Mouse (Mus musculus): ENCODE measurements around the gene Ppp3cb. TPM values are rescaled to one million over a fixed set of nuclear protein-coding genes. Genes with fewer than 3 reads are reported as not detected.

Gene Ppp3cb
- total RNA-seq (2023) = 100 to 1,000 TPM; 109 to 120 TPM

DNA sequence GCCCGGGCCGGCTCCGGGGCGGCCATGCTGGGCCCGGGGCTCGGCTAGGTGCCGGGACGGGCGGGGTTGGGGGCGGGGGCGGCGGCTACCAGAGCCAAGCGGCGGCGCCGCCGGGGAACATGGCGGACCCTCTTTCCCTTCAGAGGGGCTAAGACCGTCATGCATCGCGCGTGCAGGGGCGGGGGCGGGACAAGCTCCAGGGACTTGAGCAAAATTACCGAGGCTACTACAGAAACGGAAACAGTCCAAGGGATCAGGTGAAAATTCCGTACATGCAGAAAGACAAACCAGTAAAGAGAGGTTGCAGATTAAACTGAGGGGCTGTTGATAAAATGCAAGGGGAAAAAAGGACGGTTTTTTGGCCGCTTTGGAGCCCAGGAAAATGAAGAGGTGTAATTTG, at the start of gene Ppp3cb:
TSS of gene Ppp3cb (minus strand) at position 159 of the 400 bp plus-strand sequence.

DNA sequence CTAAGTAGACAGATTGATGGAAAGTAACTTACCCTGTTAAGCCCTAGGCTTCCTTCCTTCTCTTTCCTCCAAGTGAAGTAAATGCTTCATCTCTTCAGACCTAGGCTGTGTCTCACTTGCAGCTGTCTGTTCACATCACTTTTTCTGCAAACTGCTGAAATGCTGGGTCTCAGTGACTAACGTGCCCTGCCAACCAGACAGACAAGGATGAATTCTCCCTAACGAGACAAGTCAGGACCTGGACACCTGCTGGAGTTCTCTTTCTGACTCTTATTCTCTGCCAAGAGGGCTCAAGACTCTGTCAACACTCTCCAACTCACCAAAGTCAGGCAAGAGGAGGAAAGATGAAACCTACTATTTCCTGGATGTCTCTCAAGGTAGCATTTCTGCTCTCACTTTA, 49.8 kb downstream of the Ppp3cb start, which contains the start of gene Mss51:
TSS of gene Mss51 (minus strand) at position 299 of the 400 bp plus-strand sequence.

DNA sequence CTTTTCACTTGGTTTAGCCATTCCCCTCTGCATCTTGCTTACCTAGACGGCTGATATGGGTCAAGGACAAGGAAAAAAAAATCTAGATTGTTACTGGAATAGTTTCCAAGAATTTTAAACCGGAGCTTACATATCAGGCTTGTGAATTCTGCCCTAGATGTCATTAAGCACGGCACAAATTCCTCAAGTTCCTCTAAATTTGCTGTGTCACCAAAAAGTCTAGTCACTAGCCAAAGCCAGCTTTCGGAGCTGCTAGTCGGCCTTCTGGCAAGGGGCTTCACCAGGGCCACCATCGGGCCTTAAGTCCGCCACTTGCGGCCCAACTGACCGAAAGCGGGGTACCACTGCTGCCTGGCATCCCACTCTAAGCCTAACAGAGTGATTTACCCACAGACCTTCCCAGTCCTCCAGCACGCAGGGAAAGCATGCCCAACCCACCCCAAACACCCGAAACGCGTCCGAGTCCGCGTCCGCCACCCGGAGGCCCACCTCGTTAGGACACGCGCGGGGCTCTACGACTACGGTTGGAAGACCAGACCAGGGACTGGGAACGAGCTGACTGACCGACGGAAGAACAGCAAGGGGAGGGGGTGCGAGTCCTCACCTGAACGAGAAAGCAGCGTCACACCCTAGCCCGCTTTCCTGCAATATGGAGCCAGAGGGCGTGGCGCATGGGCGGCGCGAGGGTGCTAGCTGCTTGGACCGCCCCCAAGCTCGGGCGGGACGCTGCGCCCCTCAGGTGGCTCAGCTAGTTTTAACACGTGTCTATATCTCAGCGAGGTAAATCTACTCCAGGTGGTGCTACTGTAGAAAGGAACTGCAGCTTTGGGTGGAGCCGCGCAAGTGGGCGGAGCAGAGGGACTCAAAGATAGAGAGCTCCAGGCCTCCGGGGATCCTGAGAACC, 66.8 kb downstream of the Ppp3cb start, which contains the start of gene Anxa7:
TSS of gene Anxa7 (minus strand) at position 843 of the 904 bp plus-strand sequence.

DNA sequence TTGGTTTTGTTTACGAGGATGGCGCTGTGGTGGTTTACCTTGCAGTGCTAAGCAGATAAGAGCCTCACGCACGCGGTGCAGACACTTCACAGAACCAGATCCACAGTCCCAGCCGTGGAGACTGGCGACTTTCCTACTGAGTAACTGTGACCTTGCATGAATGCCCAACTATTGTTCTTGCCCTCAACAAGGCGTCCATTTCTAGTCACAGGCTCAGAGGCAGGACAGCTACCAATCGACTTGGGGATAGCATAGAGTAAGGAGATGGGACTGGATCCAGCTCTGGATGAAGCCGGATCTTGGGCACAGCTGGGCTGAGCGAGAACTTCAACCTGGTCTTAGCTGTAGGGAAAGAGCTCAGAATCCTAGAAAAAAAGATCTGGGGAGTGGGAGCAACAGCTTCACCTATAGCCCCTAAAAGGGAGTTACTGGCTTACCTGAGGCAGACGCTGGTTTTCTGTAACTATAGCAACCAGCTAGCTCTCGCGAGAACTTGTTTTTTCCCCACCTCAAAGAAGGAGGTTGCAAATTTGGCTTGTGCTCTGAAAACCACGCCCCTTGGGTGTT, 94.5 kb downstream of the Ppp3cb start, which contains the start of gene Cfap70:
TSS of gene Cfap70 (minus strand) at position 462 of the 567 bp plus-strand sequence.

Other genes starting within 250 kb of the Ppp3cb start
- gene Ecd, start 198.5 kb downstream of the Ppp3cb start, total RNA-seq (2023) = 10 to 100 TPM; 53.1 to 53.9 TPM
- gene Fam149b, start 198.4 kb downstream of the Ppp3cb start, total RNA-seq (2023) = 10 to 100 TPM; 33.6 to 50.8 TPM
- 10 to 100 TPM; 84.5 to 98.3 TPM for gene Dnajc9, start 157.7 kb downstream of the Ppp3cb start, total RNA-seq (2023)
- gene Mrps16, start 152.9 kb downstream of the Ppp3cb start, total RNA-seq (2023) = 10 to 100 TPM; 38.4 to 38.9 TPM
- gene Cfap70, start 94.3 kb downstream of the Ppp3cb start, total RNA-seq (2023) = 1 to 10 TPM; 1.1 to 1.2 TPM
- 10 to 100 TPM; 57.4 to 67.5 TPM for gene Anxa7, start 66.4 kb downstream of the Ppp3cb start, total RNA-seq (2023)
- gene Mss51, start 49.7 kb downstream of the Ppp3cb start, total RNA-seq (2023) = 1 to 10 TPM; 5.6 to 8.4 TPM
- 1 to 10 TPM; 5.1 to 5.2 TPM for gene Usp54, start 94.5 kb upstream of the Ppp3cb start, total RNA-seq (2023)
- not detected for gene Myoz1, start 110.0 kb upstream of the Ppp3cb start, total RNA-seq (2023)
- gene Synpo2l, start 121.8 kb upstream of the Ppp3cb start, total RNA-seq (2023) = not detected
- 100 to 1,000 TPM; 260 to 268 TPM for gene Sec24c, start 127.7 kb upstream of the Ppp3cb start, total RNA-seq (2023)
- gene Fut11, start 148.4 kb upstream of the Ppp3cb start, total RNA-seq (2023) = 10 to 100 TPM in 1 of 2 experiments, 1 to 10 TPM in 1; 9.5 to 10.5 TPM
- gene Chchd1, start 156.4 kb upstream of the Ppp3cb start, total RNA-seq (2023) = 10 to 100 TPM; 36.8 to 40.7 TPM
- gene Zswim8, start 161.0 kb upstream of the Ppp3cb start, total RNA-seq (2023) = 100 to 1,000 TPM; 175 to 196 TPM
- gene Ndst2, start 188.0 kb upstream of the Ppp3cb start, total RNA-seq (2023) = 10 to 100 TPM; 60.4 to 71.2 TPM
- 10 to 100 TPM; 20.3 to 21.6 TPM for gene Camk2g, start 247.5 kb upstream of the Ppp3cb start, total RNA-seq (2023)

All from B cell, adult 67 days (primary cell).